13 mouse cellular contexts compared by ENCODE assay signal in the genomic region with DNA sequence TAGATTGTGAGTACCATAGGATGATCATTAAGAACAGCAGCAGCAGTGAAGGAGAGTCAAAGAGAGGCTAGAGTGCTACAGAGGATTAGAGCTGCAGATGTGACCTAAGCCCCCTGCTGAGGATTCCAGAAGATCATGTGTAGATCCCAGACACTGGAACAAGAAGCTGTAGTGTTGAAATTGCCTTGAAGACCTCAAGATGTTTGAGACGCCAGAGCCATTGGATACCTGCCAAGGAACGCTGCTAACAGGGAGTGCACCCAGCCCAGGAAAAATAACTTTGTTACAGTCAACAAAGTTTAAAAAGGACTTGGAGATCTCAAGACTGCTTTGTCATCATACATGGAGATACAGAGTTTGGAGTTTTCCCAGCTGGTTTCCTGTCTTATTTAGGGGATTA.
DNase-seq lines count a peak whose midpoint lies in the region; ATAC-seq and TF ChIP-seq lines count a peak whose summit lies in the region.
"Had no signal": no experiment of that assay in that cellular context is flagged by ENCODE, and none has a peak within 500 bp of the region (broad histone marks: within the 10 kb centered on the region; RNA-seq: fewer than 3 reads in every experiment).

No protein-coding gene starts in this region.

- peak; percentile 52 for DNase-seq in intestine, embryonic 14.5 days (ENCODE audit: low spot score)
- DNase-seq in neural tube, embryonic 11.5 days (ENCODE audit: low spot score): peak; percentile 9
- peak; percentile 56 for DNase-seq in lung, postnatal 0 days (ENCODE audit: low spot score)
- no peak for DNase-seq in thymus, postnatal 10 days (ENCODE audit: low spot score in 2 of 2)
- DNase-seq: gastrocnemius, postnatal 14 days; liver, embryonic 13.5 days; spleen, adult 18-20 months had no signal

- no peaks in the 10 kb centered on the region for H3K4me1 ChIP-seq in intestine, embryonic 14.5 days (replicated peaks; ENCODE audit: control insufficient read depth, insufficient read depth, low read length)
- H3K4me1 ChIP-seq in intestine, postnatal 0 days (replicated peaks; ENCODE audit: control insufficient read depth, insufficient read depth, low read length): no peaks in the 10 kb centered on the region
- no peaks in the 10 kb centered on the region for H3K4me1 ChIP-seq in neural tube, embryonic 11.5 days (ENCODE audit: control insufficient read depth, insufficient read depth, low read length)
- H3K4me1 ChIP-seq in neural tube, embryonic 15.5 days: no peaks in the 10 kb centered on the region
- H3K4me1 ChIP-seq in lung, postnatal 0 days (ENCODE audit: insufficient read depth, low read depth, low read length): no peaks in the 10 kb centered on the region
- H3K4me1 ChIP-seq in forebrain, embryonic 13.5 days: no peaks in the 10 kb centered on the region
- H3K4me1 ChIP-seq: hindbrain, embryonic 13.5 days; liver, embryonic 13.5 days had no signal

- no peaks in the 10 kb centered on the region for H3K9me3 ChIP-seq in intestine, embryonic 14.5 days (ENCODE audit: control insufficient read depth, low read length)
- no peaks in the 10 kb centered on the region for H3K9me3 ChIP-seq in intestine, postnatal 0 days (ENCODE audit: control insufficient read depth)
- H3K9me3 ChIP-seq in neural tube, embryonic 11.5 days (ENCODE audit: control insufficient read depth, low read length): no peaks in the 10 kb centered on the region
- no peaks in the 10 kb centered on the region for H3K9me3 ChIP-seq in neural tube, embryonic 15.5 days (replicated peaks)
- H3K9me3 ChIP-seq in lung, postnatal 0 days (ENCODE audit: low read length): no peaks in the 10 kb centered on the region
- no peaks in the 10 kb centered on the region for H3K9me3 ChIP-seq in forebrain, embryonic 13.5 days (replicated peaks)
- H3K9me3 ChIP-seq: hindbrain, embryonic 13.5 days; liver, embryonic 13.5 days had no signal

- no peak; the same call in 1 of the 2 replicates for ATAC-seq in intestine, embryonic 14.5 days (replicated peaks; ENCODE audit: low FRiP score, low TSS enrichment, low read depth)
- no peak for ATAC-seq in intestine, postnatal 0 days
- no peak for ATAC-seq in neural tube, embryonic 11.5 days (ENCODE audit: insufficient read depth, low FRiP score, low TSS enrichment)
- no peak for ATAC-seq in neural tube, embryonic 15.5 days (ENCODE audit: low FRiP score)
- peak; percentile 33; the same call in 1 of the 2 replicates for ATAC-seq in lung, postnatal 0 days
- no peak for ATAC-seq in forebrain, embryonic 13.5 days
- ATAC-seq: midbrain, embryonic 16.5 days had no signal

- H3K27ac ChIP-seq in intestine, embryonic 14.5 days (ENCODE audit: low read depth): no peak overlapping the region
- H3K27ac ChIP-seq in intestine, postnatal 0 days (ENCODE audit: low read depth, low read length): no peak overlapping the region
- no peak overlapping the region for H3K27ac ChIP-seq in neural tube, embryonic 11.5 days (ENCODE audit: low read depth, low read length)
- no peak overlapping the region for H3K27ac ChIP-seq in neural tube, embryonic 15.5 days (replicated peaks)
- H3K27ac ChIP-seq in lung, postnatal 0 days (ENCODE audit: low read length): no peak overlapping the region
- H3K27ac ChIP-seq in forebrain, embryonic 13.5 days: no peak overlapping the region
- H3K27ac ChIP-seq: hindbrain, embryonic 13.5 days; liver, embryonic 13.5 days had no signal

- TF ChIP-seq CTCF in intestine, postnatal 0 days (IDR thresholded peaks at IDR 0.05; ENCODE audit: low read depth): no peak
- no peak for TF ChIP-seq CTCF in lung, postnatal 0 days (IDR thresholded peaks at IDR 0.05)

- no peak overlapping the region for H3K4me2 ChIP-seq in intestine, embryonic 14.5 days (ENCODE audit: low read length)
- H3K4me2 ChIP-seq in intestine, postnatal 0 days (replicated peaks; ENCODE audit: low read depth): no peak overlapping the region
- H3K4me2 ChIP-seq in neural tube, embryonic 11.5 days (ENCODE audit: low read depth): no peak overlapping the region
- no peak overlapping the region for H3K4me2 ChIP-seq in neural tube, embryonic 15.5 days
- H3K4me2 ChIP-seq in lung, postnatal 0 days (replicated peaks; ENCODE audit: low read depth, low read length): no peak overlapping the region
- H3K4me2 ChIP-seq in forebrain, embryonic 13.5 days: no peak overlapping the region
- H3K4me2 ChIP-seq: hindbrain, embryonic 13.5 days; liver, embryonic 13.5 days had no signal

- no peaks in the 10 kb centered on the region for H3K27me3 ChIP-seq in intestine, embryonic 14.5 days (replicated peaks; ENCODE audit: control insufficient read depth, insufficient read depth, low read length)
- no peaks in the 10 kb centered on the region for H3K27me3 ChIP-seq in intestine, postnatal 0 days (replicated peaks; ENCODE audit: control insufficient read depth, insufficient read depth, low read length)
- no peaks in the 10 kb centered on the region for H3K27me3 ChIP-seq in neural tube, embryonic 11.5 days (ENCODE audit: control insufficient read depth, insufficient read depth, low read length)
- no peaks in the 10 kb centered on the region for H3K27me3 ChIP-seq in neural tube, embryonic 15.5 days (replicated peaks)
- H3K27me3 ChIP-seq in lung, postnatal 0 days (replicated peaks; ENCODE audit: insufficient read depth, low read length): no peaks in the 10 kb centered on the region
- no peaks in the 10 kb centered on the region for H3K27me3 ChIP-seq in forebrain, embryonic 13.5 days
- H3K27me3 ChIP-seq: CH12.LX; hindbrain, embryonic 13.5 days; liver, embryonic 13.5 days had no signal

- no peak overlapping the region for H3K9ac ChIP-seq in intestine, embryonic 14.5 days (ENCODE audit: low read length)
- H3K9ac ChIP-seq in intestine, postnatal 0 days (ENCODE audit: low read depth, low read length): no peak overlapping the region
- H3K9ac ChIP-seq in neural tube, embryonic 11.5 days (ENCODE audit: low read length): no peak overlapping the region
- no peak overlapping the region for H3K9ac ChIP-seq in neural tube, embryonic 15.5 days (replicated peaks)
- no peak overlapping the region for H3K9ac ChIP-seq in lung, postnatal 0 days (replicated peaks; ENCODE audit: low read depth)
- H3K9ac ChIP-seq in forebrain, embryonic 13.5 days: no peak overlapping the region
- H3K9ac ChIP-seq: hindbrain, embryonic 13.5 days; liver, embryonic 13.5 days had no signal

- H3K4me3 ChIP-seq in intestine, embryonic 14.5 days (ENCODE audit: low read depth, low read length): no peak overlapping the region
- no peak overlapping the region for H3K4me3 ChIP-seq in intestine, postnatal 0 days (ENCODE audit: low read depth, low read length)
- H3K4me3 ChIP-seq in neural tube, embryonic 11.5 days (ENCODE audit: low read depth, low read length): no peak overlapping the region
- no peak overlapping the region for H3K4me3 ChIP-seq in neural tube, embryonic 15.5 days (replicated peaks)
- H3K4me3 ChIP-seq in lung, postnatal 0 days (ENCODE audit: low read depth, low read length): no peak overlapping the region
- no peak overlapping the region for H3K4me3 ChIP-seq in forebrain, embryonic 13.5 days
- H3K4me3 ChIP-seq: hindbrain, embryonic 13.5 days; liver, embryonic 13.5 days had no signal

- TF ChIP-seq EP300 in lung, postnatal 0 days (IDR thresholded peaks at IDR 0.05): no peak

- no peaks in the 10 kb centered on the region for H3K36me3 ChIP-seq in intestine, embryonic 14.5 days (ENCODE audit: control insufficient read depth, insufficient read depth, low read length)
- H3K36me3 ChIP-seq in intestine, postnatal 0 days (ENCODE audit: control insufficient read depth, insufficient read depth): no peaks in the 10 kb centered on the region
- no peaks in the 10 kb centered on the region for H3K36me3 ChIP-seq in neural tube, embryonic 11.5 days (ENCODE audit: control insufficient read depth, insufficient read depth, low read length)
- H3K36me3 ChIP-seq in neural tube, embryonic 15.5 days: no peaks in the 10 kb centered on the region
- no peaks in the 10 kb centered on the region for H3K36me3 ChIP-seq in lung, postnatal 0 days (ENCODE audit: insufficient read depth, low read length)
- H3K36me3 ChIP-seq in forebrain, embryonic 13.5 days (ENCODE audit: poor library complexity, severe bottlenecking): no peaks in the 10 kb centered on the region
- H3K36me3 ChIP-seq: hindbrain, embryonic 13.5 days; liver, embryonic 13.5 days had no signal

- WGBS in intestine, embryonic 14.5 days: 20% methylated on average over 2 of the region's 2 CpGs
- 57% methylated on average over 2 of the region's 2 CpGs for WGBS in intestine, postnatal 0 days
- 90% methylated on average over 2 of the region's 2 CpGs for WGBS in neural tube, embryonic 11.5 days
- WGBS in neural tube, embryonic 15.5 days: 80% methylated on average over 2 of the region's 2 CpGs
- 19% methylated on average over 2 of the region's 2 CpGs for WGBS in lung, postnatal 0 days
- WGBS in forebrain, embryonic 13.5 days: 86% methylated on average over 2 of the region's 2 CpGs

Comparison
In these comparisons a context has a peak if more than half of its experiments do, and no peak if none do; other contexts are left out.
1. DNase-seq: peak in intestine, embryonic 14.5 days (single experiment), neural tube, embryonic 11.5 days (single experiment) and lung, postnatal 0 days (single experiment); none in thymus, postnatal 10 days (0 of 2).